Mouse (Mus musculus) brain, embryonic 14.5 days (tissue): ENCODE measurements around the gene Bcar1.

Experiments used
- CTCF ChIP-seq: fragments of 200-500 bp; IDR thresholded peaks from 2 replicates; pipeline ENCODE4 v1.5.1; 2012; ENCODE audit warnings: inconsistent platforms, mild to moderate bottlenecking, moderate library complexity, borderline replicate concordance; ENCODE audit not compliant: insufficient read depth, insufficient read length; ENCODE audit errors: extremely low read depth
- POLR2A ChIP-seq: fragments of 200-500 bp; IDR thresholded peaks from 2 replicates; pipeline ENCODE4 v1.6.1; 2012; ENCODE audit warnings: mild to moderate bottlenecking, inconsistent platforms, borderline replicate concordance; ENCODE audit not compliant: poor library complexity, insufficient read depth, insufficient read length, severe bottlenecking; ENCODE audit errors: extremely low read depth

GRCm38 (mm10) chr8:111789639-111790038 lies 46.0 kb upstream of the Bcar1 start:
- TF ChIP-seq CTCF (no peak), POLR2A (no peak)
